Mouse (Mus musculus) forebrain, embryonic 16.5 days (tissue): ENCODE data around the gene Snupn. TPM values are rescaled to one million over a fixed set of nuclear protein-coding genes. Genes with fewer than 3 reads are reported as not detected.

ENCODE experiments used
- ATAC-seq: fragments of 200-750 bp; cut with Nextera tagmentation; 2 replicates; pipeline ENCODE4 v1.8.0; 2017; ENCODE audit warnings: mild to moderate bottlenecking, moderate library complexity
- H3K27ac ChIP-seq: fragments of 300-500 bp; sonication (generic); 2 replicates; pipeline ENCODE4 v1.5.1; 2014; ENCODE audit warnings: low read length, control low read depth
- H3K27me3 ChIP-seq: fragments of 300-500 bp; sonication (generic); replicated peaks from 2 replicates; pipeline ENCODE4 v1.6.1; 2014; ENCODE audit warnings: low read length; ENCODE audit not compliant: control insufficient read depth, insufficient read depth
- H3K36me3 ChIP-seq: fragments of 300-500 bp; sonication (generic); 2 replicates; pipeline ENCODE4 v1.6.1; 2014; ENCODE audit not compliant: control insufficient read depth, insufficient read depth
- H3K4me1 ChIP-seq: fragments of 300-500 bp; sonication (generic); replicated peaks from 2 replicates; pipeline ENCODE4 v1.6.1; 2014; ENCODE audit warnings: low read length; ENCODE audit not compliant: control insufficient read depth, insufficient read depth
- H3K4me2 ChIP-seq: fragments of 300-500 bp; sonication (generic); 2 replicates; pipeline ENCODE4 v1.6.1; 2014; ENCODE audit warnings: mild to moderate bottlenecking, low read length, control low read depth
- H3K4me3 ChIP-seq: fragments of 300-500 bp; sonication (generic); replicated peaks from 2 replicates; pipeline ENCODE4 v1.5.1; 2014; ENCODE audit warnings: mild to moderate bottlenecking, low read length, control low read depth
- H3K9ac ChIP-seq: fragments of 300-500 bp; sonication (generic); replicated peaks from 2 replicates; pipeline ENCODE4 v1.6.1; 2014; ENCODE audit warnings: low read depth, low read length, control low read depth
- H3K9me3 ChIP-seq: fragments of 300-500 bp; sonication (generic); 2 replicates; pipeline ENCODE4 v1.6.1; 2016; ENCODE audit warnings: low read length; ENCODE audit not compliant: control insufficient read depth
- WGBS: fragments of 180-500 bp; shearing (Covaris S2); extraction: QIAGEN DNeasy Blood & Tissue Kit; methylation state at CpG from one replicate; pipeline ENCODE4 v1.1.7; 2014; 5-methylcytosine and 5-hydroxymethylcytosine counted together
- polyA plus RNA-seq: library from polyadenylated mRNA; unstranded; fragments of >200 nt; fragmentation: Nextera tagmentation; extraction: Ambion mirVana; gene quantifications from 2 replicates; pipeline ENCODE4 v1.2.1, GENCODE M21; 2015

Snupn gene
- polyA plus RNA-seq, 1 experiment from 2014 or later, result 34.0 TPM

GRCm38 (mm10) chr9:57017631-57018030, 67.0 kb downstream of the Snupn start:
- Histone ChIP-seq H3K9ac (no peak overlapping the region), H3K4me1 (no peaks in the 10 kb centered on the region), H3K4me3 (no peak overlapping the region), H3K9me3 (peaks cover 5% of the 10 kb centered on the region), H3K27ac (no peak overlapping the region), H3K4me2 (no peak overlapping the region), H3K27me3 (no peaks in the 10 kb centered on the region), H3K36me3 (peaks cover 16% of the 10 kb centered on the region)
- no peak for ATAC-seq
- 81% methylated on average over 1 of the region's 1 CpGs for WGBS

DNA sequence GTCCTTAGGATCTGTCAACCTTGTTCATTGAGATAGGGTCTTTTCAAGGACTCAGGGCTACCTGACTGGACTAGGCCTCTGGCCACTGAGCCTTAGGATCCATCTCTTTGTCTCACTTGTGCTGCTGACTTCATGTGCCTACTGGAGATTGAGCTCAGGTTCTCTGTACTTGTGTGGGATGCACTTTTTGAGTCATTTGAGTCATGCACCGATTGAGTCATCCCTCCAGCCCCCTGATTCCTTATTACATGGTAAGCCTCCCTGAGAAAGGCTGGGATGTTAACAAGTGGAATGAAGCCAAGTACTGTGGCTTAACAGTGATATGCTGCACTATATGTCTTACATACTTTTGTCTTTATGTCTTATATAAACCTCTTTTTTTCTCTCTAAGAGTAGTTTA, 81.1 kb downstream of the Snupn start:
- Histone ChIP-seq H3K36me3 (peaks cover 21% of the 10 kb centered on the region), H3K4me3 (no peak overlapping the region), H3K9ac (no peak overlapping the region), H3K9me3 (no peaks in the 10 kb centered on the region; the same call in 1 of the 2 replicates), H3K4me2 (no peak overlapping the region), H3K27ac (no peak overlapping the region), H3K27me3 (no peaks in the 10 kb centered on the region), H3K4me1 (no peaks in the 10 kb centered on the region)
- ATAC-seq, result no peak
- 97% methylated on average over 1 of the region's 1 CpGs for WGBS

Other genes starting within 250 kb of the Snupn start
- gene Lingo1, start 154.4 kb upstream of the Snupn start, polyA plus RNA-seq, result 39.0 and 45.0 TPM in 2 replicates
- not detected in 2 replicates for gene Odf3l1, start 86.2 kb upstream of the Snupn start, polyA plus RNA-seq
- gene Cspg4, start 85.8 kb upstream of the Snupn start, polyA plus RNA-seq, result 7.2 and 8.0 TPM in 2 replicates
- gene Snx33, start 22.5 kb upstream of the Snupn start, polyA plus RNA-seq, result 2.2 and 3.1 TPM in 2 replicates
- gene Imp3, start 13.4 kb upstream of the Snupn start, polyA plus RNA-seq, result 79.4 and 81.1 TPM in 2 replicates
- 24.7 and 26.9 TPM in 2 replicates for gene Ptpn9, start 44.0 kb downstream of the Snupn start, polyA plus RNA-seq
- 28.2 and 29.5 TPM in 2 replicates for gene Sin3a, start 121.2 kb downstream of the Snupn start, polyA plus RNA-seq
- 66.4 and 95.4 TPM in 2 replicates for gene Man2c1, start 179.8 kb downstream of the Snupn start, polyA plus RNA-seq
- 7.5 and 10.6 TPM in 2 replicates for gene Neil1, start 197.4 kb downstream of the Snupn start, polyA plus RNA-seq
- gene Commd4, start 207.5 kb downstream of the Snupn start, polyA plus RNA-seq, result 185 and 213 TPM in 2 replicates